Mouse (Mus musculus): ENCODE data around the gene Tshb.

The Tshb gene

DNA sequence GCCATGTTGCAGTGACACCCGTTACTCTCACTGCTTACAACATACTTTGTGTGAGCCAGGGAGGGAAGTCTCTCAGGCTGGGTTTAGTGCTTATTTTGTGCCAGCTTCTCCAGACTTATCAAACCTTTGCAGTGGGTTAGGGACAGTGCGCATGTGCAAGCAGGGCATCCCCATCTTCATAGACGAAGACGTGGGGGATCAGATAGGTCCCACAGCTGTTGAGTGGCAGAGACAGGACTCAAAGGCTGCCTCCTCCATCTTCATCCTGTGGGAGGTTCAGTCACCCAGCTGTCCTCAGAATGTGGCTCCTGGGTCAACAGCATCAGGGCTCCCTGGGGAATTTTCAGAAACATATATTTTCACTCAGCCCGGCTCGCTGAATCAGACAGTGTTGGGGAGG lies 46.1 kb downstream of the Tshb start:
- no peak for DNase-seq

- no peak for DNase-seq
Observed at GRCm38 (mm10) chr3:102735638-102736037, 46.9 kb downstream of the Tshb start.

DNA sequence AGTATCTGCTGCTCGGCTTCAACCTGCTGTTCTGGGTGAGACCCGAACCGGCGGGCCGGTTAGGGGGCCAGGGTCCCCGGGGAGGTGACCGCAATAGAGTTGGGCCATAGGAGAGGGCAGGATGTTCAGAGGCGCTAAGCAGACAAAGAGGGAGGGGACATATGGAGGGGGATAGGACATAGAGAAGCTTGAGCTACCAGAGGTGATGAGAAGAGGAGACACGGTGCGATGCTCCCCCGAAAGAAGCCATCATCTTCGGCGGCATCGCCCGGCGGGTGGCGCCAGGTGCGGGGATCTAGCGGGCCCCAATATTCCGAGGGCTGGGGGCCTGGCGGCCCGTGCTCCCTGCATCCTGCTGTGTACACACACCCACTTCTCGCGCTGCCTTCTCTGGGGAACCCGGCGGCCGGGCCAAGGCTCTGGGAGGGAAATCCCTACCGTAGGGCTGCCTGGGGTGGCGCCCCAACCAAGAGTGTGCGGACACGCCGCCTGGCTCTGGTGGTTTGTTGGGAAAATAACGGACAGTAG lies 47.4 kb downstream of the Tshb start:
- DNase-seq: no peak

GRCm38 (mm10) chr3:102734313-102735030 lies 48.0 kb downstream of the Tshb start, which contains the start of gene Tspan2:
Tspan2 (plus strand) TSS chr3:102734529.
- peak; percentile 15 for DNase-seq

DNA sequence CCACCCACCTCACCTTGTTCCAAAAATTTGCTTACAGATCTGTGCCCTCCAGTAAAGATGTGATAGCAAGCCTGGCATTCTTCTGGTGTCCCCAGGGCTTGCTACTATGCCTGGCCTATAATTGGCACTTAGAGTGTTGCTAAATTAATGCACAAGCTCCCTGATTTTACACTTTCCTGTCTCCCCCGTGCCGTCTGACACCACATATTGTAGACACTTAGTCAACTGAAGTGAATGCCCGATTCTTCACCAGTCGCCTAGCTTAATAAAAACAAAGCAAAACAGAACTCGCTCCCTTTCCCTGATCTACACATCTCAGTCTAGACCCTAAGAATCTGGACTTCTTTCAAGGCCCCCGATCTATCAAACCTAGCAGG lies 48.6 kb downstream of the Tshb start:
- no peak for DNase-seq

DNA sequence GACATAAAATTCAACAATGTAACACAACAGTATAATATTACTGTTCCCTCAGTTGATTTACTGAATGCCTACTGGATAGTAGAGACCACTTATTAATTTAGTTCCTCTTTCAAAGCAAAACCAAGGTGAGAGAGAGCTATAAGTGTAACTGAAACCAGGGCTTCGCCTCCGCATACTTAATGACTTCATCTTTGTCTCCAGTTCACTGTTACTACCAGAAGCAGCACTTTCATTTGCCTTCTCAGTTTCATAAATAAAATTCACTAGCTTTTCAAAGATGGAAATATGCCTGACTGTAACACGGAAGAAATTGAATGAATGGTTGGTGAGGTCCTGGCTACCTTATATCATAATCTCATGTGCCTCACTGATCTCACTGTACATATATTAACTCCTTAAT lies 49.5 kb downstream of the Tshb start:
- no peak for DNase-seq

DNA sequence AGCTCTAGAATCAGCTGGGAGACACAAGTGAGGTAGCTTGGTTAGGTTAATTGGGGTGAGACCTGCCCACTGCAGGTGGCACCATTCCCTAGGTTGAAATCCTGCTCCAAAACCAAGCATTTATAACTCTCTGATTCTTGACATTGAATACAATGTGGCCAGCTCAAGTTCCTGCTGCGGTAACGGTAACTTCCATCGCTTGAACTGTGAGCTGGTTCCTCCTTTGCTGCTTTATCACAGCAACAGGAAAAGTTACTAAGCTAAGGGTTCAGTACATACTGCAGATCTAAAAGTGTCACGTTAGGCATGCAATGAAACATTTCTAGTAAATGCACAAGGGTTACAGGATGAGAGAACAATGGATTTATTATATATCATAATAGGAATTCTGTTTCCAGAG lies 49.9 kb downstream of the Tshb start:
- no peak for DNase-seq

DNA sequence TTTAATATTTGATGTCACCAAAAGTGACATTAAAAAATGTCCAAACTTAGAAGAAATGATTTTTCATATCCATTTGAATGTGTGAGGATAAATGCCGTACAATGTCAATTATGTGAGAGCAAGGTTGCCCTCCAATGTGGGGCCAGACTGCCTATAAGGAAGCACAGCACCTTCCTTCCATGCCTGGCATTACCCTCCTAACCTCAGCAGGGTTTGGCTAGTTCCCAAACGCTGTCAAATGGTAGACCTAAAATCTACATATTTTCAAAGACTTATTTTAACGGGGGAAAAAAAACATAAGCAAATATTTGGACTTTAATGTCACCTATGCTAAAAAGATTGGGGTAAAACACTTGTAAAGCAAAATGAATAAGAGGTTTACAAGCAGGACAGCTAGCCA lies 51.4 kb downstream of the Tshb start:
- DNase-seq: no peak

DNA sequence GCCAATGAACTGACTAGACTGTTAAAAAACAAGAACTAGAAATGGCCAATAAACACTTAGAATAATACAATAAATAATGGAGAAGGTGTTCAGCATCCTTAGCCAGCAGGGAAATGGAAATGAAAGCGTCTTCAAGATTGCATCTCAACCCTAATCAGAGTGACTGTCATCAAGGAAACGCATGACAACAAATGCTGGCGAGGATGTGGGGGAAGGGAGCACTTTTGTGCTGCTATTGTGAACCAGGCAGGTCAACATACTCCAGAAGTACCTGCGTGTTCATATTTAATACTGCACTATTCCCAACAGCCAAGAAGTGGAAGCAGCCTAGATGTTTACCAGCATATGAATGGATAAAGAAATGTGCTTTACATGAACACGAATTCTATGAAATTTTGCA lies 53.1 kb downstream of the Tshb start:
- DNase-seq: no peak

Data from kidney, adult 11 months (tissue).